Mouse (Mus musculus) limb, embryonic 14.5 days (tissue): Measurements from ENCODE around the gene Gm20388. TPM values are rescaled to one million over a fixed set of nuclear protein-coding genes. Genes with fewer than 3 reads are reported as not detected.

ENCODE experiments used
- ATAC-seq: fragments of 200-750 bp; cut with Nextera tagmentation; 2 replicates; pipeline ENCODE4 v1.8.0; 2017; ENCODE audit warnings: low read depth, moderate number of reproducible peaks, moderate TSS enrichment; ENCODE audit not compliant: low FRiP score
- DNase-seq: peaks from one replicate; pipeline ENCODE4 v3.0.0-alpha.2; 2015; ENCODE audit warnings: low spot score
- H3K27ac ChIP-seq: fragments of 300-500 bp; sonication (generic); replicated peaks from 2 replicates; pipeline ENCODE4 v1.5.1; 2014; ENCODE audit warnings: low read depth, mild to moderate bottlenecking, low read length, moderate library complexity, mixed read lengths
- H3K27me3 ChIP-seq: fragments of 300-500 bp; sonication (generic); 2 replicates; pipeline ENCODE4 v1.6.1; 2014; ENCODE audit warnings: low read length, mixed read lengths; ENCODE audit not compliant: control insufficient read depth, insufficient read depth
- H3K36me3 ChIP-seq: fragments of 300-500 bp; sonication (generic); 2 replicates; pipeline ENCODE4 v1.6.1; 2014; ENCODE audit warnings: mild to moderate bottlenecking, low read length, moderate library complexity, mixed read lengths; ENCODE audit not compliant: control insufficient read depth, insufficient read depth
- H3K4me1 ChIP-seq: fragments of 300-500 bp; sonication (generic); 2 replicates; pipeline ENCODE4 v1.6.1; 2014; ENCODE audit warnings: antibody characterized with exemption, low read length, mixed read lengths; ENCODE audit not compliant: control insufficient read depth, insufficient read depth
- H3K4me2 ChIP-seq: fragments of 300-500 bp; sonication (generic); replicated peaks from 2 replicates; pipeline ENCODE4 v1.6.1; 2014; ENCODE audit warnings: low read depth, mild to moderate bottlenecking, low read length, moderate library complexity; ENCODE audit not compliant: severe bottlenecking
- H3K4me3 ChIP-seq: fragments of 300-500 bp; sonication (generic); replicated peaks from 2 replicates; pipeline ENCODE4 v1.5.1; 2014; ENCODE audit warnings: low read length
- H3K9ac ChIP-seq: fragments of 300-500 bp; sonication (generic); 2 replicates; pipeline ENCODE4 v1.6.1; 2014; ENCODE audit warnings: mild to moderate bottlenecking, low read depth, low read length, moderate library complexity; ENCODE audit not compliant: severe bottlenecking
- H3K9me3 ChIP-seq: fragments of 300-500 bp; sonication (generic); 2 replicates; pipeline ENCODE4 v1.6.1; 2016; ENCODE audit warnings: low read length; ENCODE audit not compliant: control insufficient read depth
- POLR2A ChIP-seq: fragments of 200-500 bp; IDR thresholded peaks from 2 replicates; pipeline ENCODE4 v1.8.0; 2012; ENCODE audit warnings: inconsistent platforms, mild to moderate bottlenecking, moderate library complexity, borderline replicate concordance; ENCODE audit not compliant: insufficient read depth, insufficient read length; ENCODE audit errors: extremely low read depth
- WGBS: fragments of 180-500 bp; shearing (Covaris S2); extraction: QIAGEN DNeasy Blood & Tissue Kit; methylation state at CpG from one replicate; pipeline ENCODE4 v1.1.7; 2014; 5-methylcytosine and 5-hydroxymethylcytosine counted together
- polyA plus RNA-seq, 2 experiments: library from polyadenylated mRNA; depleted of rRNA in 1 of 2; stranded (reverse) in 1 of 2; unstranded in 1 of 2; fragments of >200 nt; fragmentation: Nextera tagmentation in 1 of 2; extraction: Ambion mirVana in 1 of 2; gene quantifications; 2 replicates each; pipeline versions ENCODE4 v1.2.1 to v1.2.3; 2012 to 2014

Gene Gm20388
- polyA plus RNA-seq, 2 experiments: 1.9 to 49.9 TPM

DNA sequence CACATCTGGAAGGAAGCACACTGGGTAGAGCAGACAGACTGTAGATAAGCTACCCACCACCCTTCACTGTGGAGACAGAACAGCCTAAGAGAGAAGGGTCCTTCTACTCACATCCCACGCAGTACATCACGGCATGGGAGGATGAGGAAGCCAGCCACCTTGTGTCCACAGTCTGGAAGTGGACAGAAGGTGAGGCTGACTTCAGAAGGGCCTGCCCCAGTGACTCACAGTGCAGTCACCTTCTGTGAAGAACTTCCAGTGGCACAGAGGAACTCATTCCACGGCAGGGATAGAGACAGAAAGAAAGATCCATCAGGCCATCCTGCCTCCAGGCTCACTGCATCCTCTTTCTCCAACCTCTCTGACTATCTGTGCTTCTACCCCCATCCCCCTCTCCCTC is 4429.1 kb downstream of the Gm20388 start:
- Histone ChIP-seq H3K4me2 (no peak overlapping the region), H3K27me3 (no peaks in the 10 kb centered on the region), H3K9ac (no peak overlapping the region), H3K4me3 (no peak overlapping the region), H3K36me3 (peaks cover 73% of the 10 kb centered on the region), H3K4me1 (no peaks in the 10 kb centered on the region), H3K27ac (no peak overlapping the region), H3K9me3 (no peaks in the 10 kb centered on the region)
- ATAC-seq (no peak), DNase-seq (no peak)
- no peak for TF ChIP-seq POLR2A
- 96% methylated on average over 3 of the region's 3 CpGs for WGBS

DNA sequence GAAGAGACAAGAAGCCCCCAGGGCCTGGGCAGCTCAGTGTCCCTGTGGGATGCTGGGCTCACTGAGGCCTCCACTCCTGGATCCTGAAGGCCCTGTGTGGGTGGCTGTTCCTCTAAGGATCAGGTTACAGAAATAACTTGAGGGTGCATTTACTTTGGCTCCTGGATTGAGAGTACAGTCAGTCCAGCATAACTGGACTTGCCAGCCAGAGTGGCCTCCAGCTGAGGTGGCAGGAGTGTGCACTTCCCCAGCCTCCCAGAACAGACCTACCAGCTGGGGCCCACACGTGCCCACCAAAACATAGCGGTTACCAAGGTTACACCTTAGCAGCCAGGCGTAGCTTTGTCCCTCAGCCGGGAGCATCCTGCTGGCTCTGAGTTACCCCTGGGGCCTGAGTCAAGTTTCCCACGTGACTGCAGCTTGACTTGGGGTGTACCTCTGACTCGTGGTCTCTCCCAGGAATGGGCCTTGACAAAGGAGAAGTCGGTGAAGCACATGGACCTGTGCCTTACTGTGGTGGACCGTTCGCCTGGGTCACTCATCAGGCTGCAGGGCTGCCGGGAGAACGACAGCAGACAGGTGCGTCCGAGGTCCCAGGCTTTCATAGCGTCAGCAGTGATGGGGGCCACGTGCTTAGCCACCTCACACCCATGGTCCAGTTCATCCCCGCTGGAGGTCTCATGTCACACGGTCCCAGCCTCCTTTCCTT is 4429.9 kb downstream of the Gm20388 start:
- Histone ChIP-seq H3K9me3 (no peaks in the 10 kb centered on the region), H3K27ac (no peak overlapping the region), H3K4me2 (no peak overlapping the region), H3K4me1 (no peaks in the 10 kb centered on the region), H3K36me3 (peaks cover 74% of the 10 kb centered on the region), H3K9ac (no peak overlapping the region), H3K27me3 (no peaks in the 10 kb centered on the region), H3K4me3 (no peak overlapping the region)
- 76% methylated on average over 17 of the region's 17 CpGs for WGBS
- TF ChIP-seq POLR2A: no peak
- no peak for DNase-seq
- ATAC-seq: 0 out of 2 replicates have a peak, but pooled peaks have one; percentile 34

DNA sequence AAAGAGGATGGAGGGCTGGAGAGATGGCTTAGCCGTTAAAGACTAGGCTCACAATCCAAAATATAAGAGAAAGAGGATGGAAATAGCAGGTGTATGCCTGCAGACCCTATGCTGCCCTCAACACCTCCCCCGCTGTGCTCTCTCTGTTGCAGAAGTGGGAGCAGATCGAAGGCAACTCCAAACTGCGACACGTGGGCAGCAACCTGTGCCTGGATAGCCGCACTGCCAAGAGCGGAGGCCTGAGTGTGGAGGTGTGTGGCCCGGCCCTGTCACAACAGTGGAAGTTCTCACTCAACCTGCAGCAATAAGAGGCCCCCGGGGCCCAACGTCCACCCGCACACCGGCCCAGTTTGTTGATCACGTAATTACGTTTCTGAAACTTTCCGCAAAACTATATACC is 4432.5 kb downstream of the Gm20388 start:
- no peak for DNase-seq
- no peaks in the 10 kb centered on the region for H3K9me3 ChIP-seq
- H3K27me3 ChIP-seq: no peaks in the 10 kb centered on the region
- WGBS: 91% methylated on average over 15 of the region's 15 CpGs
- peaks cover 51% of the 10 kb centered on the region for H3K36me3 ChIP-seq
- no peak overlapping the region for H3K9ac ChIP-seq
- no peak for TF ChIP-seq POLR2A
- no peak overlapping the region for H3K4me2 ChIP-seq
- no peak overlapping the region for H3K4me3 ChIP-seq
- H3K4me1 ChIP-seq: no peaks in the 10 kb centered on the region
- H3K27ac ChIP-seq: no peak overlapping the region
- no peak for ATAC-seq

GRCm38 (mm10) chr8:124343991-124344390 is 4433.4 kb downstream of the Gm20388 start:
- TF ChIP-seq POLR2A: no peak
- no peak overlapping the region for H3K4me3 ChIP-seq
- no peak overlapping the region for H3K4me2 ChIP-seq
- no peaks in the 10 kb centered on the region for H3K27me3 ChIP-seq
- H3K4me1 ChIP-seq: no peaks in the 10 kb centered on the region
- H3K9me3 ChIP-seq: no peaks in the 10 kb centered on the region
- ATAC-seq: no peak
- WGBS: 91% methylated on average over 12 of the region's 12 CpGs
- no peak for DNase-seq
- no peak overlapping the region for H3K27ac ChIP-seq
- peaks cover 42% of the 10 kb centered on the region for H3K36me3 ChIP-seq
- no peak overlapping the region for H3K9ac ChIP-seq

GRCm38 (mm10) chr8:124345098-124345497 is 4434.5 kb downstream of the Gm20388 start:
- WGBS: 89% methylated on average over 10 of the region's 10 CpGs
- Histone ChIP-seq H3K9ac (no peak overlapping the region), H3K27me3 (no peaks in the 10 kb centered on the region), H3K9me3 (no peaks in the 10 kb centered on the region), H3K4me1 (no peaks in the 10 kb centered on the region), H3K4me2 (no peak overlapping the region), H3K27ac (no peak overlapping the region), H3K36me3 (peaks cover 34% of the 10 kb centered on the region), H3K4me3 (no peak overlapping the region)
- no peak for TF ChIP-seq POLR2A
- ATAC-seq (no peak), DNase-seq (no peak)
